Mouse (Mus musculus) right cerebral cortex, postnatal 4 days (tissue): ENCODE measurements around the gene H2-Q10.
A peak's percentile ranks its signal among the peaks of the same experiment; 100 is the strongest.
"Not testable (repeated sequence)": the region's sequence is repeated elsewhere in the genome, so short reads cannot be mapped to it uniquely, and the experiment has no call there.

Source experiments
- DNase-seq: peaks from one replicate; pipeline ENCODE4 v3.0.0-alpha.2; 2022

H2-Q10 gene

DNA sequence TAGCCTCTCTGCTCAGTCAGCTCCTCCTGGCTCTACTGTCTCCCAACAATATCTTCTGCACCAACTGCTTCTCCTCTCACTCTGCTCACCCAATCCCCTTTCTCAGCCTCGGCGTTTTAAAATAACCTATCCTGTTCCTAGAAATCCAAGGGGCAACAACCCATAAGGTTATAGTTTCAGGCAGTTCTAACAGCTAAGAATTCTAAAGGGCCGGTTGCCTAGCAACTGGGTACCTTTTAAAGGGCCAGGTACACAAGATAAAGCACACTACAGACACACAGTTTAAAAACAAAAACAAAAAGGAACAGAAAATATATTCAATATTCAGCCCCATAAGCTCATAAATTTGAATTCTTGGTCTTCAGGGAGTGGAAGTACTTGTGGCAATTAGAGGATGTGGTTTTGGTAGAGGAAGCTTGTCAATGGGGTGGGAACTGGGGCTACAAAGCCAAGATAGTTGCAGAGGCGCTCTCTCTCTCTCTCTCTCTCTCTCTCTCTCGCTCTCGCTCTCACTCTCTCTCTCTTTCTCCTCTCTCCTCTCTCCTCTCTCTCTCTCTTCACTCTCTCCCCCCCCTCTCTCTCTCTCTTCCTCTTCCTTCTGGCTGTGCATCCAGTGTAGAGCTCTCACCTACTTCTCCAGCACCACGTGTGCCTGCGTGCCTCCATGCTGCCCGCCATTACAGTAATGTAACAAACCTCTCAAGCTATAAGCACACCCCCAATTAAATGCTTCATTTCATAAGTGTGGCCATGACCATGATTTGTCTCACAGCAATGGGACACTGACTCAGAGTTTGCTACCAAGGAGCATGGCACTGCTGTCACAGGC, 9.2 kb upstream of the H2-Q10 start:
- not testable (repeated sequence) for DNase-seq

GRCm38 (mm10) chr17:35465651-35466050, 4.2 kb upstream of the H2-Q10 start:
- peak; percentile 49 for DNase-seq

- DNase-seq, result not testable (repeated sequence)
Measured at GRCm38 (mm10) chr17:35468936-35469335, 953 bp upstream of the H2-Q10 start.

- DNase-seq, result peak; percentile 71
Measured at GRCm38 (mm10) chr17:35484066-35484465, 14.2 kb downstream of the H2-Q10 start.

- DNase-seq, result no peak
Measured at GRCm38 (mm10) chr17:35485702-35486101, 15.8 kb downstream of the H2-Q10 start.

GRCm38 (mm10) chr17:35486726-35487125, 16.8 kb downstream of the H2-Q10 start:
- DNase-seq, result no peak

DNA sequence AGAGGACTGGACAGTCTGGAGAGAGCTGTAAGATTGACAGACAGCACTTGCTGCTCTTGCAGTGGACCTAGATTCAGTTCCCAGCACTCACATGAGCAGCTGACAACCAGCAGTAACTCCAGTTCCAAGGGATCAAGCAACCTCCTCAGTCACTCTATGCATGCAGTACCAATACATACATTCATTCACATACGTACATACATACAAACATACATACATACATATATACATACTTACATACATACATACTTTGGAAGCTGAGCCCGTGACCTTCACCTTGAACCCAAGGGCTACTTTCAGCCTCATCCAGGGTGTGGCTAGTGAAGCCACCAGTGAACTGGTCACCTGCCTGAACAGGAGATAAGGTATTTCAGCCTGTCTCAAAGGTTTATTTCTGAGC, 18.2 kb downstream of the H2-Q10 start:
- no peak for DNase-seq

DNA sequence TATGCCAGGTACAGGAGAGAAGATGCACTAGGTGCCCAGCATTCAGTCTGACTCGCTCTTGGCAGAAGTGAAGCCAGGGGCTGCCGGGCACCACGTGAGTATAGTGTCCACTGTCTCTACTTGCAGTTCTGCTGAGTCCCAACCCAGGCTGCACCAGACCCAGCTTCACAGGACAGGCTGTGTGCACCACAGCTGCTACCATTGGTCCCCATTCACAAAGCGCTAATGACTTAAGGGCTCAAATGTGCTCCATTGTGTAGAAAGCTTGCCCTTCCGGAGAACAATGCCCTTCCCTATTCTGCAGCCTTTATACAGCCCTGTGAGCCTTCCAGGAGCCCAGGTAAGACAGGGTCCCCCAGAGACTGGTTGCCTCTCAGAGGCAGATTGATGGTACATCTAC, 20.4 kb downstream of the H2-Q10 start:
- DNase-seq, result no peak

DNA sequence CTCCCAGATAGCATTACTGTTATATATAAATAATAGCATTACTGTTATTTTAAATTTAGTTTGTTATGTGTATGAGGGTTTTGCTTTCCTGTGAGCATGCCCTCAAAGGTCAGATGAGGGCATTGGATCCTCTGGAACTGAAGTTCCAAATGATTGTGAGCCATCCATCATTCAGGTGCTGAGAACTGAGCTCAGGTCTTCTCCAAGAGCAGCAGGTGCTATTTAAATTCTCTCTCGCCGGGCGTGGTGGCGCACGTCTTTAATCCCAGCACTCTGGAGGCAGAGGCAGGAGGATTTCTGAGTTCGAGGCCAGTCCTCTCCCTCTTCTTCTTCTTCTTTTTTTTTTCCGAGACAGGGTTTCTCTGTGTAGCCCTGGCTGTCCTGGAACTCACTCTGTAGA, 27.2 kb downstream of the H2-Q10 start:
- DNase-seq, result no peak

DNA sequence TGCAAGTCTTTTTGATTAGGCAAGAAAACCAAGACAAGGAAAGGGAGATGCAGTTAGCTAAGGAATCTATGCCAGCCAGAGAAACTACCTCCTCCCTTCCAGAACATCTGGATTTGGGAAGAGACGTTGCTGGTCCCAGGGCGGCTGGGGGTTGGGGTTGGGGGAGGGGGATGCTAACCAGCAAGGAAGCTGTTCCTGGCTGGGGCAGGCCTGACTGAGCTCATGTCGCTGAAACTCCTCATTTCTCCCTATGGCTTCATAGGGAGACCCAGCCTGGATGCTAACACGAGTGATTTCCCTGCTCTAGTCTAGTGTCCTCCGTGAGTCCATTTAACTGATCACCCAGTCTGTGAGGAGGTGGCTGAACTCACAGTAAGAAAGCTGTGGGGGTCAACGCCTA, 32.3 kb downstream of the H2-Q10 start:
- no peak for DNase-seq

- DNase-seq, result no peak
Measured at GRCm38 (mm10) chr17:35502762-35503161, 32.9 kb downstream of the H2-Q10 start.

- no peak for DNase-seq
Measured at GRCm38 (mm10) chr17:35503849-35504248, 34.0 kb downstream of the H2-Q10 start.

GRCm38 (mm10) chr17:35504628-35505481, 35.0 kb downstream of the H2-Q10 start:
- no peak for DNase-seq

DNA sequence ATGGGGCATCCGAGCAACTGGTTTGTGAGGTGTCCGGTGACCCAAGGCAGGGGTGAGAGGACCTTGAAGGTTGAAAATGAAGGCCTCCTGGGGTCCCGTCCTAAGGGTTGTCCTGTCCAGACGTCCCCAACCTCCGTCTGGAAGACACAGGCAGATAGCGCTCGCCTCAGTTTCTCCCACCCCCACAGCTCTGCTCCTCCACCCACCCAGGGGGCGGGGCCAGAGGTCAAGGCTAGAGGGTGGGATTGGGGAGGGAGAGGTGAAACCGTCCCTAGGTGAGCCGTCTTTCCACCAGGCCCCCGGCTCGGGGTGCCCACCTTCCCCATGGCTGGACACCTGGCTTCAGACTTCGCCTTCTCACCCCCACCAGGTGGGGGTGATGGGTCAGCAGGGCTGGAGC, 35.9 kb downstream of the H2-Q10 start, which contains the start of gene Pou5f1:
TSS of gene Pou5f1 (plus strand) at position 243 of the 400 bp plus-strand sequence.
- no peak for DNase-seq

- no peak for DNase-seq
Measured at GRCm38 (mm10) chr17:35506881-35507280, 37.0 kb downstream of the H2-Q10 start.

- DNase-seq, result no peak
Measured at GRCm38 (mm10) chr17:35507556-35508260, 37.8 kb downstream of the H2-Q10 start.

DNA sequence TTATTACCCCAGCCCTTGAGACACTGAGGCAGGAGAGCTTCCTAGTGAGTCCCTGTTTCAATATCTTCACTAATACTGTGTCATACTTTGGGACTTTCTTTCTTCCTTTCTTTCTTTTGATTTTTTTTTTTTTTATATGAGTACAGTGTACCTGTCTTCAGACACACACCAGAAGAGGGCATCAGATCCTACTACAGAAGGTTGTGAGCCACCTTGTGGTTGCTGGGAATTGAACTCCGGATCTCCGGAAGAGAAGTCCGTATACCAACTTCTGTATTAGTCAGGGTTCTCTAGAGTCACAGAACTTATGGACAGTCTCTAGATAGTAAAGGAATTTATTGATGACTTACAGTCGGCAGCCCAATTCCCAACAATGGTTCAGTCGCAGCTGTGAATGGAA, 38.4 kb downstream of the H2-Q10 start:
- DNase-seq, result not testable (repeated sequence)

GRCm38 (mm10) chr17:35509284-35509683, 39.4 kb downstream of the H2-Q10 start:
- DNase-seq, result no peak

- no peak for DNase-seq
Measured at GRCm38 (mm10) chr17:35512916-35513626, 43.2 kb downstream of the H2-Q10 start.

- peak; percentile 76 for DNase-seq
Measured at GRCm38 (mm10) chr17:35513886-35514285, 44.0 kb downstream of the H2-Q10 start.

DNA sequence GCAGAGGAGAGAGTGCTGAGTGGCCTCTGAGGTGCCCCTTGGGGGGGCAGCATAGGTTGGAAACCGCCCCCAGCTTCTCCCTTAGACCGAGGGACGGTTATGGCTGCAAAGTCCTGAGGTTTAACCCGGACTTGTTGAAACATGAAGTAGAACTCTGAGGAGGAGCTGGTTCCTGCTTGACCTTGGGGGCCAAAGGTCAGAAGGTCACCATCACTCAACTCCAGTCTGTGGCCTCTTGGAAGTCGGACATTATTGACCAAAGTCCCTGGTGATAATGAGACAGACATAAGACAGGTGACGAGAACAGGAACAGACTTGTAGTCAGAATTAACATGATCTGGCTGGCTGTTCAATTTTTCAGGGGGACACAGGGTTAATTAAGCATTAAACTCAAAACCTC, 44.9 kb downstream of the H2-Q10 start:
- no peak for DNase-seq

- no peak for DNase-seq
Measured at GRCm38 (mm10) chr17:35515911-35516640, 46.2 kb downstream of the H2-Q10 start.
